Mouse (Mus musculus) forebrain, embryonic 10.5 days (tissue): Measurements from ENCODE around the gene Arhgef15. TPM values are rescaled to one million over a fixed set of nuclear protein-coding genes. Genes with fewer than 3 reads are reported as not detected.
"Not testable (repeated sequence)": the region's sequence is repeated elsewhere in the genome, so short reads cannot be mapped to it uniquely, and the experiment has no call there.

Experiments used
- DNase-seq: peaks from one replicate; pipeline ENCODE4 v3.0.0-alpha.2; 2017; ENCODE audit warnings: low spot score; ENCODE audit errors: extremely low spot score
- H3K27ac ChIP-seq: fragments of 300-500 bp; sonication (generic); 2 replicates; pipeline ENCODE4 v1.5.1; 2016; ENCODE audit warnings: mild to moderate bottlenecking
- H3K27me3 ChIP-seq: fragments of 300-500 bp; sonication (generic); 2 replicates; pipeline ENCODE4 v1.6.1; 2016; ENCODE audit warnings: mild to moderate bottlenecking; ENCODE audit not compliant: poor library complexity, severe bottlenecking
- H3K36me3 ChIP-seq: fragments of 300-500 bp; sonication (generic); replicated peaks from 2 replicates; pipeline ENCODE4 v1.6.1; 2016; ENCODE audit warnings: mild to moderate bottlenecking, moderate library complexity
- H3K4me1 ChIP-seq: fragments of 300-500 bp; sonication (generic); 2 replicates; pipeline ENCODE4 v1.6.1; 2016
- H3K4me3 ChIP-seq: fragments of 300-500 bp; sonication (generic); 2 replicates; pipeline ENCODE4 v1.5.1; 2016; ENCODE audit warnings: mild to moderate bottlenecking, moderate library complexity
- H3K9me3 ChIP-seq: fragments of 300-500 bp; sonication (generic); 2 replicates; pipeline ENCODE4 v1.6.1; 2016; ENCODE audit warnings: mild to moderate bottlenecking, moderate library complexity
- WGBS: fragments of 180-500 bp; shearing (Covaris S2); methylation state at CpG from one replicate; pipeline ENCODE4 v1.1.7; 2016; 5-methylcytosine and 5-hydroxymethylcytosine counted together
- polyA plus RNA-seq: library from polyadenylated mRNA; unstranded; fragments of >200 nt; fragmentation: Nextera tagmentation; extraction: Ambion mirVana; gene quantifications from 2 replicates; pipeline ENCODE4 v1.2.1, GENCODE M21; 2016

Arhgef15 gene
- polyA plus RNA-seq, 1 experiment from 2014 or later = 6.7 TPM

- H3K9me3 ChIP-seq = no peaks in the 10 kb centered on the region
- H3K36me3 ChIP-seq = no peaks in the 10 kb centered on the region; the same call in 1 of the 2 replicates
- peak; percentile 91 for DNase-seq
- peaks cover 15% of the 10 kb centered on the region for H3K4me1 ChIP-seq
- H3K4me3 ChIP-seq = peak overlapping the region; percentile 58
- 6% methylated on average over 16 of the region's 16 CpGs for WGBS
- peak overlapping the region; percentile 87 for H3K27ac ChIP-seq
- H3K27me3 ChIP-seq = no peaks in the 10 kb centered on the region
Measured at GRCm38 (mm10) chr11:68939451-68940304, 17.6 kb downstream of the Arhgef15 start.

- H3K4me3 ChIP-seq, DNase-seq, H3K27ac ChIP-seq, H3K36me3 ChIP-seq, H3K9me3 ChIP-seq, H3K27me3 ChIP-seq: not testable (repeated sequence)
- peaks cover 15% of the 10 kb centered on the region for H3K4me1 ChIP-seq
- WGBS = 91% methylated on average over 4 of the region's 4 CpGs
Measured at GRCm38 (mm10) chr11:68936951-68937350, 20.3 kb downstream of the Arhgef15 start.

- H3K27me3 ChIP-seq = no peaks in the 10 kb centered on the region
- H3K9me3 ChIP-seq = no peaks in the 10 kb centered on the region
- no peaks in the 10 kb centered on the region for H3K36me3 ChIP-seq
- no peak overlapping the region for H3K27ac ChIP-seq
- DNase-seq = no peak
- peaks cover under 1% of the 10 kb centered on the region; the same call in 1 of the 2 replicates for H3K4me1 ChIP-seq
- H3K4me3 ChIP-seq = no peak overlapping the region
- WGBS = 82% methylated on average over 5 of the region's 5 CpGs
Measured at GRCm38 (mm10) chr11:68933885-68934507, 23.3 kb downstream of the Arhgef15 start.

- Histone ChIP-seq H3K27ac (no peak overlapping the region), H3K36me3 (no peaks in the 10 kb centered on the region), H3K27me3 (no peaks in the 10 kb centered on the region), H3K9me3 (no peaks in the 10 kb centered on the region), H3K4me1 (no peaks in the 10 kb centered on the region), H3K4me3 (no peak overlapping the region)
- no peak for DNase-seq
- WGBS = 87% methylated on average over 6 of the region's 6 CpGs
Measured at GRCm38 (mm10) chr11:68929947-68930346, 27.3 kb downstream of the Arhgef15 start.

GRCm38 (mm10) chr11:68926981-68927380 lies 30.3 kb downstream of the Arhgef15 start, which contains the start of gene Odf4:
Gene Odf4 (minus strand): TSS chr11:68927081.
- DNase-seq = no peak
- Histone ChIP-seq H3K27ac (no peak within 1 kb of the TSS), H3K9me3 (no peaks in the 10 kb centered on the region), H3K4me1 (peaks cover 8% of the 10 kb centered on the region), H3K27me3 (no peaks in the 10 kb centered on the region), H3K36me3 (no peaks in the 10 kb centered on the region), H3K4me3 (no peak within 1 kb of the TSS)
- WGBS = 77% methylated on average over 3 of the region's 3 CpGs

GRCm38 (mm10) chr11:68924749-68925148 lies 32.5 kb downstream of the Arhgef15 start:
- H3K4me3 ChIP-seq = no peak overlapping the region
- no peak overlapping the region for H3K27ac ChIP-seq
- H3K4me1 ChIP-seq = peaks cover 11% of the 10 kb centered on the region
- no peaks in the 10 kb centered on the region for H3K9me3 ChIP-seq
- H3K36me3 ChIP-seq = no peaks in the 10 kb centered on the region
- H3K27me3 ChIP-seq = no peaks in the 10 kb centered on the region
- no peak for DNase-seq
- 79% methylated on average over 2 of the region's 2 CpGs for WGBS

- DNase-seq = no peak
Measured at GRCm38 (mm10) chr11:68923191-68923590, 34.1 kb downstream of the Arhgef15 start.

GRCm38 (mm10) chr11:68914566-68914965 lies 42.7 kb downstream of the Arhgef15 start:
- no peaks in the 10 kb centered on the region for H3K36me3 ChIP-seq
- no peak overlapping the region for H3K27ac ChIP-seq
- no peaks in the 10 kb centered on the region for H3K4me1 ChIP-seq
- H3K9me3 ChIP-seq = peaks cover 4% of the 10 kb centered on the region; the same call in 1 of the 2 replicates
- no peak for DNase-seq
- no peaks in the 10 kb centered on the region for H3K27me3 ChIP-seq
- H3K4me3 ChIP-seq = no peak overlapping the region
- 91% methylated on average over 4 of the region's 4 CpGs for WGBS

More at GRCm38 (mm10) chr11:68923191-68923590, 34.1 kb downstream of the Arhgef15 start:
- no peaks in the 10 kb centered on the region for H3K27me3 ChIP-seq
- H3K4me1 ChIP-seq = peaks cover 11% of the 10 kb centered on the region
- WGBS = 52% methylated on average over 3 of the region's 3 CpGs
- H3K9me3 ChIP-seq = no peaks in the 10 kb centered on the region
- no peak overlapping the region for H3K27ac ChIP-seq
- no peaks in the 10 kb centered on the region for H3K36me3 ChIP-seq
- no peak overlapping the region for H3K4me3 ChIP-seq

GRCm38 (mm10) chr11:68911531-68912177 lies 45.6 kb downstream of the Arhgef15 start:
- Histone ChIP-seq H3K36me3 (peaks cover 13% of the 10 kb centered on the region), H3K4me3 (no peak overlapping the region), H3K9me3 (peaks cover 4% of the 10 kb centered on the region; the same call in 1 of the 2 replicates), H3K27ac (no peak overlapping the region), H3K27me3 (no peaks in the 10 kb centered on the region), H3K4me1 (no peaks in the 10 kb centered on the region)
- WGBS = 68% methylated on average over 14 of the region's 14 CpGs
- no peak for DNase-seq

GRCm38 (mm10) chr11:68908846-68909503 lies 48.3 kb downstream of the Arhgef15 start:
- Histone ChIP-seq H3K4me3 (no peak overlapping the region), H3K4me1 (no peaks in the 10 kb centered on the region), H3K36me3 (peaks cover 40% of the 10 kb centered on the region), H3K27ac (no peak overlapping the region), H3K9me3 (peaks cover 4% of the 10 kb centered on the region; the same call in 1 of the 2 replicates), H3K27me3 (no peaks in the 10 kb centered on the region)
- WGBS = 49% methylated on average over 7 of the region's 7 CpGs
- DNase-seq = no peak

GRCm38 (mm10) chr11:68907251-68907650 lies 50.0 kb downstream of the Arhgef15 start:
- Histone ChIP-seq H3K9me3 (no peaks in the 10 kb centered on the region), H3K4me1 (peaks cover 10% of the 10 kb centered on the region), H3K36me3 (peaks cover 57% of the 10 kb centered on the region), H3K27ac (no peak overlapping the region), H3K4me3 (no peak overlapping the region), H3K27me3 (no peaks in the 10 kb centered on the region)
- DNase-seq = no peak
- WGBS = 80% methylated on average over 3 of the region's 3 CpGs

- Histone ChIP-seq H3K4me3 (no peak overlapping the region), H3K4me1 (peaks cover 10% of the 10 kb centered on the region), H3K36me3 (peaks cover 57% of the 10 kb centered on the region), H3K9me3 (no peaks in the 10 kb centered on the region), H3K27me3 (no peaks in the 10 kb centered on the region), H3K27ac (no peak overlapping the region)
- WGBS = 91% methylated on average over 4 of the region's 4 CpGs
- DNase-seq = no peak
Measured at GRCm38 (mm10) chr11:68906461-68906790, 50.9 kb downstream of the Arhgef15 start.
